In genomic region chr14:62607791-62608196, GRCm38 (mm10) we compare ENCODE assay signal across 10 mouse cellular contexts. TPM values are rescaled to one million over a fixed set of nuclear protein-coding genes. Genes with fewer than 3 reads are reported as not detected.
DNase-seq lines count a peak whose midpoint lies in the region; ATAC-seq and TF ChIP-seq lines count a peak whose summit lies in the region.
"Had no signal": no experiment of that assay in that cellular context is flagged by ENCODE, and none has a peak within 500 bp of the region (broad histone marks: within the 10 kb centered on the region; RNA-seq: fewer than 3 reads in every experiment).

No protein-coding gene starts in this region.

- ATAC-seq in forebrain, embryonic 14.5 days: peak; percentile 52
- no peak for ATAC-seq in forebrain, embryonic 12.5 days (ENCODE audit: low FRiP score)
- peak; percentile 84 for ATAC-seq in hindbrain, embryonic 16.5 days

- peak; percentile 40 for TF ChIP-seq CTCF in left cerebral cortex, adult 2 months (IDR thresholded peaks at IDR 0.05)

- no peaks in the 10 kb centered on the region for H3K9me3 ChIP-seq in forebrain, embryonic 14.5 days (replicated peaks; ENCODE audit: control insufficient read depth, low read length)
- no peaks in the 10 kb centered on the region for H3K9me3 ChIP-seq in forebrain, embryonic 12.5 days
- no peaks in the 10 kb centered on the region for H3K9me3 ChIP-seq in hindbrain, embryonic 16.5 days (ENCODE audit: control insufficient read depth, low read length)
- H3K9me3 ChIP-seq: megakaryocyte, embryonic 14.5 days had no signal

- H3K27ac ChIP-seq in forebrain, embryonic 14.5 days (ENCODE audit: low read depth, low read length): no peak overlapping the region
- no peak overlapping the region for H3K27ac ChIP-seq in forebrain, embryonic 12.5 days
- H3K27ac ChIP-seq in left cerebral cortex, adult 2 months: no peak overlapping the region
- no peak overlapping the region for H3K27ac ChIP-seq in hindbrain, embryonic 16.5 days (ENCODE audit: low read depth, low read length)

- DNase-seq in forebrain, embryonic 14.5 days (ENCODE audit: low spot score): peak; percentile 62
- peak; percentile 31 to 36 for DNase-seq in left cerebral cortex, adult 2 months (ENCODE audit: extremely low spot score in 1 of 2, low spot score in 2 of 2)
- DNase-seq in left cerebral cortex, adult 11 months (ENCODE audit: low spot score): no peak
- DNase-seq in adrenal gland, postnatal 25 days: peak; percentile 20
- no peak for DNase-seq in natural killer cell, adult 2 months (ENCODE audit: low spot score in 2 of 2)
- no peak for DNase-seq in spleen, postnatal 4 days (ENCODE audit: low spot score in 2 of 2)

- no peaks in the 10 kb centered on the region for H3K27me3 ChIP-seq in forebrain, embryonic 14.5 days (replicated peaks; ENCODE audit: control insufficient read depth, insufficient read depth, low read length)
- no peaks in the 10 kb centered on the region for H3K27me3 ChIP-seq in forebrain, embryonic 12.5 days
- H3K27me3 ChIP-seq in hindbrain, embryonic 16.5 days (replicated peaks; ENCODE audit: control insufficient read depth, insufficient read depth, low read length): no peaks in the 10 kb centered on the region

- intact Hi-C loops in left cerebral cortex, adult 2 months (cut with DNase I): loop anchor here (2.0 kb wide), 2 partner anchors 53 to 115 kb away; partner anchors contain the start of gene Fam124a

- peaks cover 5% of the 10 kb centered on the region for H3K36me3 ChIP-seq in forebrain, embryonic 14.5 days (ENCODE audit: control insufficient read depth, insufficient read depth, low read length)
- peaks cover 9% of the 10 kb centered on the region for H3K36me3 ChIP-seq in forebrain, embryonic 12.5 days (replicated peaks)
- peaks cover 5% of the 10 kb centered on the region; the same call in 1 of the 2 replicates for H3K36me3 ChIP-seq in hindbrain, embryonic 16.5 days (ENCODE audit: control insufficient read depth, insufficient read depth, low read length)

- 48% methylated on average over 8 of the region's 8 CpGs for WGBS in forebrain, embryonic 14.5 days
- WGBS in forebrain, embryonic 12.5 days: 72% methylated on average over 8 of the region's 8 CpGs
- 39% methylated on average over 8 of the region's 8 CpGs for WGBS in hindbrain, embryonic 16.5 days

- H3K4me2 ChIP-seq in forebrain, embryonic 14.5 days (ENCODE audit: low read length): no peak overlapping the region
- no peak overlapping the region for H3K4me2 ChIP-seq in forebrain, embryonic 12.5 days
- no peak overlapping the region for H3K4me2 ChIP-seq in hindbrain, embryonic 16.5 days (ENCODE audit: low read length)

- H3K4me3 ChIP-seq in forebrain, embryonic 14.5 days (ENCODE audit: low read depth, low read length): no peak overlapping the region
- H3K4me3 ChIP-seq in forebrain, embryonic 12.5 days (replicated peaks): no peak overlapping the region
- H3K4me3 ChIP-seq in left cerebral cortex, adult 2 months: no peak overlapping the region
- H3K4me3 ChIP-seq in hindbrain, embryonic 16.5 days (ENCODE audit: low read length): no peak overlapping the region
- H3K4me3 ChIP-seq: megakaryocyte, embryonic 14.5 days had no signal

- H3K9ac ChIP-seq in forebrain, embryonic 14.5 days (ENCODE audit: low read length): no peak overlapping the region
- no peak overlapping the region for H3K9ac ChIP-seq in forebrain, embryonic 12.5 days
- H3K9ac ChIP-seq in hindbrain, embryonic 16.5 days (ENCODE audit: low read depth, low read length): no peak overlapping the region

- H3K4me1 ChIP-seq in forebrain, embryonic 14.5 days (ENCODE audit: control insufficient read depth, insufficient read depth, low read length): 0 out of 2 replicates have a peak, but pooled peaks cover 2% of the 10 kb centered on the region
- H3K4me1 ChIP-seq in forebrain, embryonic 12.5 days: no peaks in the 10 kb centered on the region
- H3K4me1 ChIP-seq in hindbrain, embryonic 16.5 days (ENCODE audit: control insufficient read depth, insufficient read depth, low read depth, low read length): no peaks in the 10 kb centered on the region
- H3K4me1 ChIP-seq: megakaryocyte, embryonic 14.5 days had no signal

RNA-seq across cellular contexts. Expression of gene Gm4131, which starts 41.1 kb away (rescaled TPM):
- polyA plus RNA-seq in forebrain, embryonic 14.5 days (2014; fragmentation: Nextera tagmentation; extraction: Ambion mirVana): not detected in 2 replicates
- polyA plus RNA-seq in forebrain, embryonic 12.5 days (2016; fragmentation: Nextera tagmentation; extraction: Ambion mirVana): 0.41 TPM in 1 of 2 replicates, not detected in the other
- total RNA-seq in left cerebral cortex, adult 2 months (2021): not detected
- total RNA-seq in adrenal gland, postnatal 25 days (2021): not detected in 2 replicates
- polyA plus RNA-seq in hindbrain, embryonic 16.5 days (2015; fragmentation: Nextera tagmentation; extraction: Ambion mirVana): 0.23 and 0.27 TPM in 2 replicates
- total RNA-seq: layer of hippocampus, adult 18-20 months had no signal

RNA-seq across cellular contexts. Expression of gene Fam124a, which starts 52.3 kb away (rescaled TPM):
- 13.8 and 18.8 TPM in 2 replicates for polyA plus RNA-seq in forebrain, embryonic 14.5 days (2014; fragmentation: Nextera tagmentation; extraction: Ambion mirVana)
- polyA plus RNA-seq in forebrain, embryonic 12.5 days (2016; fragmentation: Nextera tagmentation; extraction: Ambion mirVana): 13.5 and 18.2 TPM in 2 replicates
- 10 to 100 TPM; 22.8 to 25.6 TPM for total RNA-seq in left cerebral cortex, adult 2 months (2021)
- total RNA-seq in adrenal gland, postnatal 25 days (2021): 1.0 and 1.5 TPM in 2 replicates
- 54.3 and 59.1 TPM in 2 replicates for polyA plus RNA-seq in hindbrain, embryonic 16.5 days (2015; fragmentation: Nextera tagmentation; extraction: Ambion mirVana)

RNA-seq across cellular contexts. Expression of gene Serpine3, which starts 55.7 kb away (rescaled TPM):
- polyA plus RNA-seq in forebrain, embryonic 14.5 days (2014; fragmentation: Nextera tagmentation; extraction: Ambion mirVana): not detected in 2 replicates
- polyA plus RNA-seq in forebrain, embryonic 12.5 days (2016; fragmentation: Nextera tagmentation; extraction: Ambion mirVana): not detected in 2 replicates
- total RNA-seq in left cerebral cortex, adult 2 months (2021): not detected
- not detected in 2 replicates for total RNA-seq in adrenal gland, postnatal 25 days (2021)
- polyA plus RNA-seq in hindbrain, embryonic 16.5 days (2015; fragmentation: Nextera tagmentation; extraction: Ambion mirVana): 0.11 TPM in 1 of 2 replicates, not detected in the other
- total RNA-seq: layer of hippocampus, adult 18-20 months had no signal

Comparison
In these comparisons a context has a peak if more than half of its experiments do, and no peak if none do; other contexts are left out.
1. DNase-seq: peak in forebrain, embryonic 14.5 days (single experiment), left cerebral cortex, adult 2 months (2 of 2) and adrenal gland, postnatal 25 days (single experiment); none in left cerebral cortex, adult 11 months (single experiment), natural killer cell, adult 2 months (0 of 2) and spleen, postnatal 4 days (0 of 2).